Mouse (Mus musculus) embryo, embryonic 9.5 days (tissue): ENCODE measurements at regions not wholly inside any gene's neighbourhood (a gene's known extent, or its start where the extent isn't known, plus 50 kb on each side); places are given as distances from the start of the nearest gene placed in this dataset.

Experiments
- DNase-seq: peaks from one replicate; pipeline ENCODE4 v3.0.0-alpha.2; 2017; ENCODE audit errors: extremely low spot score

GRCm38 (mm10) chr19:54462480-54462879, 418.5 kb downstream of the Adra2a start:
- no peak for DNase-seq

GRCm38 (mm10) chr19:54470034-54470433, 426.1 kb downstream of the Adra2a start:
- no peak for DNase-seq

DNA sequence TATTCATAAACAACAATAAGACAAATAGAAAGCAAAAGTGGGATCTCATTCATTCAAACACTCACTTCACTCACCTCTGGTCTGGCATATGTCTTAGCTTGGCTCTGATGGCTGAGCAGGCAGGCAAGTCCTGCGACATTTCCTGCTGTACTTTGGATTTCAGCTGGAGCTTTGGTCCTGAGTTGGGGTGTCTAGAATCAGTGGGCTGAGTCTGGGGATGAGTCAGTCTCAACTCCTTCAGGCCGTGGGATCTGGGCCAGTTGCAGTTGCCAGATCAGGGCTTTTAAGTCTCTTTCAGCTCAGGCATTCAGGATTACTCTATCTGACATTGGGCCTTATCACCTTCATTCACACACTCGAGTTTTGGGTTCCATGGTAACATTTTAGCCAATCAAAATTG, 454.1 kb downstream of the Adra2a start:
- DNase-seq = no peak

GRCm38 (mm10) chr19:54533858-54534257, 489.9 kb downstream of the Adra2a start:
- DNase-seq = no peak

DNA sequence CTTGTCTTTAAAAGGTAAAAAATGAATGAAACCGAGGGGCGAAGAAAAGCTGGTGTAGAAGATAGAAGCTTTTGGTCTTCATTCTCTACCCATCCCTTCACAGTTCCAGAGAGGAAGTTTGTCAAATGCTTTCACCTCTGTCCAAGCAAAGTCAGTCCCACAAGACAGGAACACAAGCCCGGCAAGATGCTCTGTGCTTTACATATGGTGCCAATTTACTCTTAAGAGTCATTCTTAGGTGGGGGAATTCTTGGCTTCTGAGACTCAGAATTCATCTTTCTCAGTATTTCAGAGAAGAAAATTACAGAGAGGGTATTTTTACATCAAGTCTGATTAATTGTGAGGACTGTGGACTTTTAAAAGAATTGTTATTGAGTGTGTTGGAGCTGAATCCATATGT, 511.4 kb downstream of the Adra2a start:
- DNase-seq = no peak

- DNase-seq = no peak
Observed at GRCm38 (mm10) chr19:54557984-54558383, 514.0 kb downstream of the Adra2a start.

DNA sequence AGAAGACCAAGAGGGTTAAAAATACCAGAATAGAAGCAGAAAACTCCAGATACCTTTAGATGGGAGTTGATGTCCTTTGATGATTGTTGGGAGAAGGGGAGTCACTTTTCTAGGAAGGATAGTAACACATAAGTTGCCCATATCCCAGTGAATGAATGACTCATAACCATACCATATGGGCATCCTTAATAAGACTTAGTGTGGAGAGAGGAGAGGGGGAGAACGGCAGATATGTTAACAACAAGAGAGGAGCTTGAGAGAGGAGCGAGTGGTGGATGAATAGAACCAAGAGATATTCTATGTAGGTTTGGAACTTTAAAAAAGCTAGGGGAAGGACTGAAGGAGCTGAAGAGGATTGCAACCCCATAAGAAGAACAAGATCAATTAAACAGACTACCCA, 539.6 kb downstream of the Adra2a start:
- no peak for DNase-seq

DNA sequence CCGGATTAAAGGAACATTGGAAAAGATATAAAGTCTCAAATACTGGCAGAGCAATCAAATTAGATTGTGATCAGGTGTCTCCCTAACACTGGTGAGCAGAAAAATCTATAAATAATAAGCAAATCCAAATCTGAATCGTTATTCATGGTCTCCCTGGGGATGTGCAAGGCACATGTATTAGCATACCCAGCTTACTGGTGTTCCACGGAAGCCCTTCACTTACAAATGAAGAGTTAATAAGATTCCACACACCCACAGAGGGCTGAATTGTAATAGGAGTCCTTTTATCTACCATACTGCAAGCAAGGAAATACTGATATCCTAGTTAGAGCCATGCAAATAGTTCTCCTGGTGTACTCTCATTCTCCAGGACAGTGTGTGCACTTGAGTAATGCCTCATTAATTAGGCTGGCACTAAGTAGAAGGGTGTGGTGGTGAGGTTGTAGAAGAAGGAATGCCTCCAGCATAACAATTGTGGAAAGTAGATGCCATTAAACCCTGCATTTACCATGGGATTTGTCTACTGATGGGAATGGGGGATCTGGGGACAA, 540.8 kb downstream of the Adra2a start:
- DNase-seq = no peak

GRCm38 (mm10) chr19:54585326-54585725, 541.4 kb downstream of the Adra2a start:
- no peak for DNase-seq

DNA sequence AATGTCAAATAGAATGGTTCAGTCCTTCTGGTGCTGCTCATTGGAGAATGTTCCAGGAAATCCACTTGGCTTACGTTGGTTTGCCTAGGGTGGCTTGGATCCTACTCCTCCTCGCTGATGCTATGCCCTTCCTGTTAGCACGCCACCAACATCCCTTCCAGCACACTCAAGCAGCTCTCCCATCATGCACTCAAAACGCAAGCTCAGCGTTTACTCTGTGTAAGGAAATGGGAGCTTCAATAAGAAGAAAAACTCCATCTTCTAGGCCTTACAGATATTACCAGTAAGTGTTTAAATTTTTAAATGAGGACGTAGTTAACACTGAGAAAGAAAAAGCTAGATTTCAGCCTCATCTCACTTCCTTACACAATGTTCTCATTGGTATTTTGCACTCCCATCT, 523.7 kb downstream of the Gpam start:
- no peak for DNase-seq

GRCm38 (mm10) chr19:54605346-54605745, 521.7 kb downstream of the Gpam start:
- DNase-seq = no peak

GRCm38 (mm10) chr19:54616924-54617323, 510.1 kb downstream of the Gpam start:
- peak; percentile 4 for DNase-seq
